Mouse (Mus musculus) liver, embryonic 11.5 days (tissue): ENCODE results near the gene Nectin4. TPM values are rescaled to one million over a fixed set of nuclear protein-coding genes. Genes with fewer than 3 reads are reported as not detected.
"Not testable (repeated sequence)": the region's sequence is repeated elsewhere in the genome, so short reads cannot be mapped to it uniquely, and the experiment has no call there.

ENCODE experiments used
- ATAC-seq: fragments of 200-750 bp; cut with Nextera tagmentation; replicated peaks from 2 replicates; pipeline ENCODE4 v1.8.0; 2017; ENCODE audit warnings: moderate number of reproducible peaks, mild to moderate bottlenecking, moderate TSS enrichment, moderate library complexity; ENCODE audit not compliant: low FRiP score
- DNase-seq: peaks from one replicate; pipeline ENCODE4 v3.0.0-alpha.2; 2017; ENCODE audit warnings: low spot score
- H3K27ac ChIP-seq: fragments of 300-500 bp; sonication (generic); 2 replicates; pipeline ENCODE4 v1.5.1; 2014; ENCODE audit warnings: mild to moderate bottlenecking, low read depth, low read length, control low read depth
- H3K27me3 ChIP-seq: fragments of 300-500 bp; sonication (generic); replicated peaks from 2 replicates; pipeline ENCODE4 v1.6.1; 2014; ENCODE audit warnings: low read length, mixed read lengths; ENCODE audit not compliant: control insufficient read depth, insufficient read depth
- H3K36me3 ChIP-seq: fragments of 300-500 bp; sonication (generic); 2 replicates; pipeline ENCODE4 v1.6.1; 2014; ENCODE audit warnings: mild to moderate bottlenecking, low read length, moderate library complexity, mixed read lengths; ENCODE audit not compliant: control insufficient read depth, insufficient read depth
- H3K4me1 ChIP-seq: fragments of 300-500 bp; sonication (generic); replicated peaks from 2 replicates; pipeline ENCODE4 v1.6.1; 2014; ENCODE audit warnings: low read length, mixed read lengths; ENCODE audit not compliant: control insufficient read depth, insufficient read depth
- H3K4me2 ChIP-seq: fragments of 300-500 bp; sonication (generic); 2 replicates; pipeline ENCODE4 v1.6.1; 2014; ENCODE audit warnings: mild to moderate bottlenecking, control low read depth, moderate library complexity
- H3K4me3 ChIP-seq: fragments of 300-500 bp; sonication (generic); 2 replicates; pipeline ENCODE4 v1.5.1; 2014; ENCODE audit warnings: low read depth, low read length, control low read depth
- H3K9ac ChIP-seq: fragments of 300-500 bp; sonication (generic); 2 replicates; pipeline ENCODE4 v1.6.1; 2014; ENCODE audit warnings: low read depth, low read length, control low read depth
- H3K9me3 ChIP-seq: fragments of 300-500 bp; sonication (generic); 2 replicates; pipeline ENCODE4 v1.6.1; 2016; ENCODE audit warnings: low read length, inconsistent platforms, mixed read lengths; ENCODE audit not compliant: control insufficient read depth
- WGBS: fragments of 180-500 bp; shearing (Covaris S2); extraction: QIAGEN DNeasy Blood & Tissue Kit; methylation state at CpG from one replicate; pipeline ENCODE4 v1.1.7; 2014; 5-methylcytosine and 5-hydroxymethylcytosine counted together
- polyA plus RNA-seq: library from polyadenylated mRNA; unstranded; fragments of >200 nt; fragmentation: Nextera tagmentation; extraction: Ambion mirVana; gene quantifications from 2 replicates; pipeline ENCODE4 v1.2.1, GENCODE M21; 2014

The Nectin4 gene
- polyA plus RNA-seq: 0.25 and 0.53 TPM in 2 replicates

DNA sequence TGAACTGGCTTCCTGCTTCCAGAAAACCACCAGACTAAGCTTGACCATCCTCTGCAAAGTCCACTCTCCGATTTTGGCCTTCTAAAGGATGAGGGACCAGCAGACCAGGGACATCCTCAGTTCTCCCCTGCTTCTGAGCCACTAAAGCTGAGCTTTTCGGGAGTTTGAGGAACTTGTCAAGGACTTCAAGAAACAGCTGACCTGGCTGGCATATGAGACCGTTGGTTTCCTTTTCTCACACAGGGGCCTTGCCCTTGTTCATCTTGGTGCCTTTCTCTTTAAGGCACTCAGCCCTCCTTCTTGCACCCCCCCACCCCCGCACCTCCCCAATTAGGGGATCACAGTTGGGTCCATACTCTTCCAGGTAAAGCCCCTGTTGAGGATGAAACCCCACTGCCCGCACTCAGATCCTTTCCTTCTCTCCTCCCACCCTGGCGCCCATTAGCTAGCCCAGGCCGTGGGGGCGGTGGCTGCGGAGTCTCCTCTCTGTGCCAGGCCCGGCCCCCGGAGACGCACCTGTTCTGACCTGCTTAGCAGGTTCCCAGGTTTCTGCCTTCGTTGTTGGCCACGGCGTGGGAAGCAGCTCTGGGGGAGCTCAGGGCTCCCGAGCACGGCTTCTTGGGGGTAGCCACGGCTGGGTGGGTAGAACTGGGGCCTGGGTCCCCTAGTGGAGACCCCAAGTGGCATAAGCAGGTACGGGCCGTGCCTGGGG is at the start of gene Nectin4:
Gene Nectin4 (plus strand): TSS at position 255 of the 712 bp plus-strand sequence.
- Histone ChIP-seq H3K27me3 (no peaks in the 10 kb centered on the region; the same call in 1 of the 2 replicates), H3K4me3 (no peak within 1 kb of the TSS), H3K9ac (no peak within 1 kb of the TSS), H3K27ac (no peak within 1 kb of the TSS), H3K9me3 (no peaks in the 10 kb centered on the region), H3K36me3 (no peaks in the 10 kb centered on the region), H3K4me1 (0 out of 2 replicates have a peak, but pooled peaks cover 8% of the 10 kb centered on the region), H3K4me2 (no peak within 1 kb of the TSS)
- DNase-seq (no peak), ATAC-seq (no peak)
- WGBS: 42% methylated on average over 20 of the region's 20 CpGs

GRCm38 (mm10) chr1:171320151-171320550 is 49.7 kb upstream of the Nectin4 start:
- ATAC-seq: no peak
- 0 out of 2 replicates have a peak overlapping the region, but pooled peaks have one; percentile 12 for H3K4me3 ChIP-seq

GRCm38 (mm10) chr1:171321415-171321814 is 48.5 kb upstream of the Nectin4 start:
- Histone ChIP-seq H3K4me2 (no peak overlapping the region), H3K9me3 (no peaks in the 10 kb centered on the region), H3K4me1 (no peaks in the 10 kb centered on the region; the same call in 1 of the 2 replicates), H3K9ac (no peak overlapping the region), H3K27me3 (no peaks in the 10 kb centered on the region), H3K4me3 (no peak overlapping the region), H3K27ac (no peak overlapping the region), H3K36me3 (peaks cover 4% of the 10 kb centered on the region; the same call in 1 of the 2 replicates)
- DNase-seq (no peak), ATAC-seq (no peak)

More at GRCm38 (mm10) chr1:171320151-171320550, 49.7 kb upstream of the Nectin4 start:
- Histone ChIP-seq H3K27ac (no peak overlapping the region), H3K9me3 (no peaks in the 10 kb centered on the region), H3K27me3 (no peaks in the 10 kb centered on the region), H3K4me2 (peak overlapping the region; percentile 33; the same call in 1 of the 2 replicates), H3K4me1 (no peaks in the 10 kb centered on the region), H3K9ac (no peak overlapping the region), H3K36me3 (peaks cover 4% of the 10 kb centered on the region; the same call in 1 of the 2 replicates)
- 39% methylated on average over 5 of the region's 5 CpGs for WGBS
- DNase-seq: no peak

DNA sequence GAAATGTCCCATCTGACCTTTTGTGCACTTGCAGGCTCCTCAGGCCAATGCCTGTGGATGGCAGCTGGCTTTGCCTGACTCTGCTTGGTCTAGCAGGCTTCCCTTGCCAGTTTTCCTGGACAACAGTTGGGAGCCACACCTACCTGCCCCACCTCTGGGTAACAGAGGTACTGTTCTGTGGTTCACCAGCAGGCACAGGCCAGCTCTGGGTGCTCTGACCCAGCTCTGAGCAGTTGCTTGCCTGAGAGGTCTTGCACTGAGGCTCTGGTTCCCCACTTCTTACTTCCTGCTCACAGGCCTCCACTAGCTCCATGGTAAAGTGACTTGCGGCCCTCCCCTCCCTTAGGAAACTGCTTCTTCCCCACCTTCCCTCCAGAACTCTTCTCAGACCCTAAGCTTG is 47.9 kb upstream of the Nectin4 start:
- H3K4me2 ChIP-seq: no peak overlapping the region
- no peak overlapping the region for H3K4me3 ChIP-seq
- H3K9ac ChIP-seq: no peak overlapping the region
- peak; percentile 56; the same call in 1 of the 2 replicates for ATAC-seq
- no peaks in the 10 kb centered on the region for H3K9me3 ChIP-seq
- DNase-seq: no peak
- peaks cover 4% of the 10 kb centered on the region; the same call in 1 of the 2 replicates for H3K36me3 ChIP-seq
- no peaks in the 10 kb centered on the region; the same call in none of the 2 replicates for H3K4me1 ChIP-seq
- 72% methylated on average over 1 of the region's 1 CpGs for WGBS
- H3K27ac ChIP-seq: no peak overlapping the region
- no peaks in the 10 kb centered on the region for H3K27me3 ChIP-seq

GRCm38 (mm10) chr1:171325571-171325970 is 44.3 kb upstream of the Nectin4 start:
- Histone ChIP-seq H3K4me2 (no peak overlapping the region), H3K27me3 (no peaks in the 10 kb centered on the region), H3K4me3 (no peak overlapping the region), H3K9ac (no peak overlapping the region), H3K9me3 (no peaks in the 10 kb centered on the region), H3K27ac (no peak overlapping the region), H3K4me1 (peaks cover 10% of the 10 kb centered on the region), H3K36me3 (peaks cover 4% of the 10 kb centered on the region; the same call in 1 of the 2 replicates)
- DNase-seq: no peak
- no peak for ATAC-seq
- WGBS: 77% methylated on average over 2 of the region's 2 CpGs

GRCm38 (mm10) chr1:171326588-171326987 is 43.3 kb upstream of the Nectin4 start:
- not testable (repeated sequence) for DNase-seq

GRCm38 (mm10) chr1:171328244-171328643 is 41.7 kb upstream of the Nectin4 start:
- Histone ChIP-seq H3K9ac (peak overlapping the region; percentile 97), H3K9me3 (no peaks in the 10 kb centered on the region), H3K4me2 (peak overlapping the region; percentile 74), H3K4me1 (peaks cover 13% of the 10 kb centered on the region), H3K27me3 (no peaks in the 10 kb centered on the region), H3K36me3 (peaks cover 4% of the 10 kb centered on the region; the same call in 1 of the 2 replicates), H3K27ac (peak overlapping the region; percentile 98), H3K4me3 (peak overlapping the region; percentile 94)
- no peak for DNase-seq
- no peak for ATAC-seq
- 32% methylated on average over 9 of the region's 9 CpGs for WGBS

More at GRCm38 (mm10) chr1:171326588-171326987, 43.3 kb upstream of the Nectin4 start:
- not testable (repeated sequence) for H3K9me3 ChIP-seq, H3K27me3 ChIP-seq, H3K4me3 ChIP-seq, H3K27ac ChIP-seq, ATAC-seq, H3K4me2 ChIP-seq, H3K9ac ChIP-seq, H3K36me3 ChIP-seq
- WGBS: 71% methylated on average over 4 of the region's 4 CpGs
- H3K4me1 ChIP-seq: peaks cover 13% of the 10 kb centered on the region

DNA sequence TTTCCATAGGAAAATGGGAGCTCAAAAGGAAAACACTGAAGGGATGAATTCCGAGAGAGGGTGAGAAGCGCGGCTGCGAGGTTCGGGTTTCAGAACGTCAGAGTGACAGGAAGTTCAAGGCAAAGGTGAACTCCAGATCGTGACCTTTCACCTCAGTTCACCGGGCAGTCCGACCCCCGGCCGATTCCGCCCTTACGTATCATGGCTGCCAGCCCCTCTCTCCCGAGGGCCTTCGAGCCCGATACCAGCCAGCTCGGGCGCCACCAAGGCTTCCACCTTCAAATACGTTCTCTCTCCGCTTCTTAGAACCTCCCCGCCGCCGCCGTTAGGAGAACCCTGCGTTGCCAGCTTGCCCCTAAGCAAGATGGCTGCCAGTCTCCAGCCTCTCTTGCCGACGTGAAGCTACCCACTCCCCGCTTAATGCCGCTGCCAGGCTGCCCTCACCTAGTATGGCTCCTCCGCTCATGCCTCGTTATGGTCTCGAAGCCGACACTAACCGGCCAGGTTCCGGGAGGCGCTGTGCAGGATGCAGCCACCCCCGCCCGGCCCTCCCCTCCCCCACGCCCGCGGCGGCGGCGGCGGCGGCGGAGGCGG is 41.0 kb upstream of the Nectin4 start, which contains the start of gene Dedd:
Gene Dedd (plus strand): TSS at position 307 of the 594 bp plus-strand sequence.
- Histone ChIP-seq H3K9ac (peak within 1 kb of the TSS; percentile 97), H3K27ac (peak within 1 kb of the TSS; percentile 98), H3K36me3 (peaks cover 4% of the 10 kb centered on the region; the same call in 1 of the 2 replicates), H3K9me3 (no peaks in the 10 kb centered on the region), H3K4me1 (peaks cover 13% of the 10 kb centered on the region), H3K4me3 (peak within 1 kb of the TSS; percentile 94), H3K4me2 (peak within 1 kb of the TSS; percentile 74), H3K27me3 (no peaks in the 10 kb centered on the region)
- peak; percentile 88 for ATAC-seq
- under 1% methylated on average over 48 of the region's 48 CpGs for WGBS
- peak; percentile 92 for DNase-seq
